Mouse (Mus musculus): ENCODE measurements around the gene Piwil1. TPM values are rescaled to one million over a fixed set of nuclear protein-coding genes. Genes with fewer than 3 reads are reported as not detected.
"Not testable (repeated sequence)": the region's sequence is repeated elsewhere in the genome, so short reads cannot be mapped to it uniquely, and the experiment has no call there.

Gene Piwil1
- polyA plus RNA-seq, 1 experiment from 2014 or later = not detected

- H3K36me3 ChIP-seq (ENCODE audit: control insufficient read depth, insufficient read depth, low read length) = no peaks in the 10 kb centered on the region
- H3K27me3 ChIP-seq (ENCODE audit: control insufficient read depth, insufficient read depth, low read length) = no peaks in the 10 kb centered on the region
- no peak overlapping the region for H3K27ac ChIP-seq (replicated peaks in 1 of 2; ENCODE audit: control insufficient read depth in 1 of 2, insufficient read depth in 1 of 2, low read depth in 2 of 2, low read length in 2 of 2)
- H3K4me1 ChIP-seq (ENCODE audit: control insufficient read depth in 2 of 2, insufficient read depth in 2 of 2, low read length in 2 of 2) = 0 out of 4 replicates have a peak, but pooled peaks cover 0 to 2% of the 10 kb centered on the region in 2 experiments
- no peak overlapping the region for H3K4me2 ChIP-seq (ENCODE audit: low read length)
- H3K9ac ChIP-seq (ENCODE audit: low read length) = no peak overlapping the region
- ATAC-seq (ENCODE audit: insufficient number of reproducible peaks, insufficient read depth, low FRiP score, low read depth) = no peak
- 78% methylated on average over 6 of the region's 6 CpGs for WGBS
- H3K4me3 ChIP-seq (ENCODE audit: control insufficient read depth in 1 of 2, insufficient read depth in 1 of 2, low read depth in 1 of 2, low read length in 2 of 2) = no peak overlapping the region
- H3K9me3 ChIP-seq (ENCODE audit: control insufficient read depth, low read length) = no peaks in the 10 kb centered on the region
Observed at GRCm38 (mm10) chr5:128711847-128712246, 9.5 kb downstream of the Piwil1 start.

- Histone ChIP-seq H3K27ac (replicated peaks in 1 of 2; ENCODE audit: control insufficient read depth in 1 of 2, insufficient read depth in 1 of 2, low read depth in 2 of 2, low read length in 2 of 2) (no peak overlapping the region), H3K4me2 (ENCODE audit: low read length) (peak overlapping the region; percentile 17; the same call in 1 of the 2 replicates), H3K36me3 (ENCODE audit: control insufficient read depth, insufficient read depth, low read length) (no peaks in the 10 kb centered on the region), H3K9ac (ENCODE audit: low read length) (no peak overlapping the region), H3K4me1 (ENCODE audit: control insufficient read depth in 2 of 2, insufficient read depth in 2 of 2, low read length in 2 of 2) (0 out of 4 replicates have a peak, but pooled peaks cover 0 to 2% of the 10 kb centered on the region in 2 experiments), H3K4me3 (ENCODE audit: control insufficient read depth in 1 of 2, insufficient read depth in 1 of 2, low read depth in 1 of 2, low read length in 2 of 2) (no peak overlapping the region), H3K9me3 (ENCODE audit: control insufficient read depth, low read length) (no peaks in the 10 kb centered on the region), H3K27me3 (ENCODE audit: control insufficient read depth, insufficient read depth, low read length) (no peaks in the 10 kb centered on the region)
- no peak for ATAC-seq (ENCODE audit: insufficient number of reproducible peaks, insufficient read depth, low FRiP score, low read depth)
- 24% methylated on average over 16 of the region's 16 CpGs for WGBS
Observed at GRCm38 (mm10) chr5:128715171-128715570, 12.8 kb downstream of the Piwil1 start.

- H3K4me1 ChIP-seq (ENCODE audit: control insufficient read depth in 2 of 2, insufficient read depth in 2 of 2, low read length in 2 of 2); H3K9me3 ChIP-seq (ENCODE audit: control insufficient read depth, low read length); H3K4me2 ChIP-seq (ENCODE audit: low read length); H3K4me3 ChIP-seq (ENCODE audit: control insufficient read depth in 1 of 2, insufficient read depth in 1 of 2, low read depth in 1 of 2, low read length in 2 of 2); H3K27me3 ChIP-seq (ENCODE audit: control insufficient read depth, insufficient read depth, low read length); H3K36me3 ChIP-seq (ENCODE audit: control insufficient read depth, insufficient read depth, low read length); ATAC-seq (ENCODE audit: insufficient number of reproducible peaks, insufficient read depth, low FRiP score, low read depth); H3K9ac ChIP-seq (ENCODE audit: low read length); H3K27ac ChIP-seq (replicated peaks in 1 of 2; ENCODE audit: control insufficient read depth in 1 of 2, insufficient read depth in 1 of 2, low read depth in 2 of 2, low read length in 2 of 2): not testable (repeated sequence)
- 87% methylated on average over 11 of the region's 11 CpGs for WGBS
Observed at GRCm38 (mm10) chr5:128720461-128720860, 18.1 kb downstream of the Piwil1 start.

GRCm38 (mm10) chr5:128729341-128729740 is 27.0 kb downstream of the Piwil1 start:
- ATAC-seq (ENCODE audit: insufficient number of reproducible peaks, insufficient read depth, low FRiP score, low read depth) = no peak
- Histone ChIP-seq H3K4me1 (ENCODE audit: control insufficient read depth in 2 of 2, insufficient read depth in 2 of 2, low read length in 2 of 2) (no peaks in the 10 kb centered on the region), H3K9ac (ENCODE audit: low read length) (no peak overlapping the region), H3K27me3 (ENCODE audit: control insufficient read depth, insufficient read depth, low read length) (no peaks in the 10 kb centered on the region; the same call in 1 of the 2 replicates), H3K9me3 (ENCODE audit: control insufficient read depth, low read length) (no peaks in the 10 kb centered on the region), H3K4me3 (ENCODE audit: control insufficient read depth in 1 of 2, insufficient read depth in 1 of 2, low read depth in 1 of 2, low read length in 2 of 2) (no peak overlapping the region), H3K27ac (replicated peaks in 1 of 2; ENCODE audit: control insufficient read depth in 1 of 2, insufficient read depth in 1 of 2, low read depth in 2 of 2, low read length in 2 of 2) (no peak overlapping the region), H3K36me3 (ENCODE audit: control insufficient read depth, insufficient read depth, low read length) (no peaks in the 10 kb centered on the region), H3K4me2 (ENCODE audit: low read length) (no peak overlapping the region)
- 64% methylated on average over 5 of the region's 5 CpGs for WGBS

GRCm38 (mm10) chr5:128730634-128731033 is 28.3 kb downstream of the Piwil1 start:
- Histone ChIP-seq H3K4me1 (ENCODE audit: control insufficient read depth in 2 of 2, insufficient read depth in 2 of 2, low read length in 2 of 2) (no peaks in the 10 kb centered on the region), H3K4me2 (ENCODE audit: low read length) (no peak overlapping the region), H3K36me3 (ENCODE audit: control insufficient read depth, insufficient read depth, low read length) (no peaks in the 10 kb centered on the region), H3K27me3 (ENCODE audit: control insufficient read depth, insufficient read depth, low read length) (no peaks in the 10 kb centered on the region; the same call in 1 of the 2 replicates), H3K4me3 (ENCODE audit: control insufficient read depth in 1 of 2, insufficient read depth in 1 of 2, low read depth in 1 of 2, low read length in 2 of 2) (no peak overlapping the region), H3K27ac (replicated peaks in 1 of 2; ENCODE audit: control insufficient read depth in 1 of 2, insufficient read depth in 1 of 2, low read depth in 2 of 2, low read length in 2 of 2) (no peak overlapping the region), H3K9me3 (ENCODE audit: control insufficient read depth, low read length) (no peaks in the 10 kb centered on the region), H3K9ac (ENCODE audit: low read length) (no peak overlapping the region)
- no peak for ATAC-seq (ENCODE audit: insufficient number of reproducible peaks, insufficient read depth, low FRiP score, low read depth)
- 39% methylated on average over 5 of the region's 5 CpGs for WGBS

- Histone ChIP-seq H3K4me1 (ENCODE audit: control insufficient read depth in 2 of 2, insufficient read depth in 2 of 2, low read length in 2 of 2) (no peaks in the 10 kb centered on the region), H3K4me3 (ENCODE audit: control insufficient read depth in 1 of 2, insufficient read depth in 1 of 2, low read depth in 1 of 2, low read length in 2 of 2) (no peak overlapping the region), H3K9ac (ENCODE audit: low read length) (no peak overlapping the region), H3K4me2 (ENCODE audit: low read length) (no peak overlapping the region), H3K27me3 (ENCODE audit: control insufficient read depth, insufficient read depth, low read length) (no peaks in the 10 kb centered on the region; the same call in 1 of the 2 replicates), H3K9me3 (ENCODE audit: control insufficient read depth, low read length) (no peaks in the 10 kb centered on the region), H3K36me3 (ENCODE audit: control insufficient read depth, insufficient read depth, low read length) (no peaks in the 10 kb centered on the region), H3K27ac (replicated peaks in 1 of 2; ENCODE audit: control insufficient read depth in 1 of 2, insufficient read depth in 1 of 2, low read depth in 2 of 2, low read length in 2 of 2) (no peak overlapping the region)
- no peak for ATAC-seq (ENCODE audit: insufficient number of reproducible peaks, insufficient read depth, low FRiP score, low read depth)
- WGBS = 62% methylated on average over 11 of the region's 11 CpGs
Observed at GRCm38 (mm10) chr5:128732416-128733014, 30.2 kb downstream of the Piwil1 start.

GRCm38 (mm10) chr5:128733955-128734354 is 31.6 kb downstream of the Piwil1 start:
- Histone ChIP-seq H3K9me3 (ENCODE audit: control insufficient read depth, low read length) (no peaks in the 10 kb centered on the region), H3K4me1 (ENCODE audit: control insufficient read depth in 2 of 2, insufficient read depth in 2 of 2, low read length in 2 of 2) (no peaks in the 10 kb centered on the region), H3K9ac (ENCODE audit: low read length) (no peak overlapping the region), H3K36me3 (ENCODE audit: control insufficient read depth, insufficient read depth, low read length) (no peaks in the 10 kb centered on the region), H3K4me3 (ENCODE audit: control insufficient read depth in 1 of 2, insufficient read depth in 1 of 2, low read depth in 1 of 2, low read length in 2 of 2) (no peak overlapping the region), H3K27ac (replicated peaks in 1 of 2; ENCODE audit: control insufficient read depth in 1 of 2, insufficient read depth in 1 of 2, low read depth in 2 of 2, low read length in 2 of 2) (no peak overlapping the region), H3K4me2 (ENCODE audit: low read length) (no peak overlapping the region), H3K27me3 (ENCODE audit: control insufficient read depth, insufficient read depth, low read length) (peaks cover 5% of the 10 kb centered on the region)
- ATAC-seq (ENCODE audit: insufficient number of reproducible peaks, insufficient read depth, low FRiP score, low read depth) = no peak
- 4% methylated on average over 6 of the region's 6 CpGs for WGBS

- 65% methylated on average over 22 of the region's 22 CpGs for WGBS
- no peak overlapping the region for H3K4me3 ChIP-seq (ENCODE audit: control insufficient read depth in 1 of 2, insufficient read depth in 1 of 2, low read depth in 1 of 2, low read length in 2 of 2)
- no peaks in the 10 kb centered on the region for H3K4me1 ChIP-seq (ENCODE audit: control insufficient read depth in 2 of 2, insufficient read depth in 2 of 2, low read length in 2 of 2)
- no peak overlapping the region for H3K4me2 ChIP-seq (ENCODE audit: low read length)
- H3K9me3 ChIP-seq (ENCODE audit: control insufficient read depth, low read length) = no peaks in the 10 kb centered on the region
- H3K9ac ChIP-seq (ENCODE audit: low read length) = no peak overlapping the region
- no peak overlapping the region for H3K27ac ChIP-seq (replicated peaks in 1 of 2; ENCODE audit: control insufficient read depth in 1 of 2, insufficient read depth in 1 of 2, low read depth in 2 of 2, low read length in 2 of 2)
- ATAC-seq (ENCODE audit: insufficient number of reproducible peaks, insufficient read depth, low FRiP score, low read depth) = no peak
- no peaks in the 10 kb centered on the region for H3K36me3 ChIP-seq (ENCODE audit: control insufficient read depth, insufficient read depth, low read length)
- peaks cover 11% of the 10 kb centered on the region for H3K27me3 ChIP-seq (ENCODE audit: control insufficient read depth, insufficient read depth, low read length)
Observed at GRCm38 (mm10) chr5:128735921-128736320, 33.6 kb downstream of the Piwil1 start.
